Mouse (Mus musculus): ENCODE measurements around the gene Tspan5. TPM values are rescaled to one million over a fixed set of nuclear protein-coding genes. Genes with fewer than 3 reads are reported as not detected.

Tspan5 gene
- total and polyA plus RNA-seq, 3 experiments = 28.1 to 35.1 TPM; not detected in 1

DNA sequence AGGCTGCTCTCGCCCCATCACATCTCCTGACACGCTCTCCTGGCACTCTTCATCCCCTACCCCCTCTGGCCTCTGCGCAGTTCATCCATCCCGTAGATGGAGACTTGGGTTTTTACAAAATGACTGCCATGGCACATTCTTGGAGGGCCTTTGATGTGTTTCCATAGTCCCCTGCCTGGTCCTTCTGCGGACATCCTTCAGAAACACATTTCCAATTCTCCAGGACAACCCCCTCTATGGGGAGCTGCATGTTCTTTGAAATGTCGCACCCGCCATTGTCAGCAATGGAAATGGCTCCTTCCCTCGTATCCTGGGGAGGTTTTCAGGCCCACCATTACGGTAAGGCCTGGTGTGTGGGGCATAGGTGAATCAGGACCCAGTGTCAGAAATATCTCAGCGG is 134.4 kb downstream of the Tspan5 start:
- Histone ChIP-seq H3K79me2 (ENCODE audit: control insufficient read depth, insufficient read depth, low read length, poor library complexity) (no peaks in the 10 kb centered on the region), H3K36me3 (ENCODE audit: control insufficient read depth in 1 of 2, insufficient read depth in 2 of 2, low read length in 2 of 2) (peaks cover 2 to 7% of the 10 kb centered on the region in 2 experiments; a peak in 3 of 4 replicates), H3K9ac (ENCODE audit: control insufficient read depth, low read depth, low read length, poor library complexity, severe bottlenecking) (no peak overlapping the region), H3K27me3 (ENCODE audit: control insufficient read depth in 1 of 2, insufficient read depth in 2 of 2, low read length in 2 of 2) (no peaks in the 10 kb centered on the region), H3K9me3 (replicated peaks; ENCODE audit: insufficient read depth, low read length) (no peaks in the 10 kb centered on the region), H3K4me1 (ENCODE audit: control insufficient read depth in 1 of 2, insufficient read depth in 2 of 2, low read length in 2 of 2) (peaks cover 0 to 5% of the 10 kb centered on the region in 2 experiments; a peak in 2 of 4 replicates), H3K27ac (ENCODE audit: control insufficient read depth, low read depth, low read length) (no peak overlapping the region), H3K4me3 (ENCODE audit: control insufficient read depth in 1 of 2, insufficient read depth in 1 of 2, low read depth in 2 of 2, low read length in 2 of 2) (no peak overlapping the region)
- TF ChIP-seq MAZ (IDR thresholded peaks at IDR 0.05; ENCODE audit: low read depth, low read length) = no peak
- TF ChIP-seq TBP (IDR thresholded peaks at IDR 0.05; ENCODE audit: low read depth, low read length) = no peak
- no peak for TF ChIP-seq ZKSCAN1 (IDR thresholded peaks at IDR 0.05; ENCODE audit: low read depth, low read length)
- TF ChIP-seq MXI1 (IDR thresholded peaks at IDR 0.05; ENCODE audit: low read depth, low read length) = no peak
- DNase-seq (ENCODE audit: low read depth, low spot score) = no peak

DNA sequence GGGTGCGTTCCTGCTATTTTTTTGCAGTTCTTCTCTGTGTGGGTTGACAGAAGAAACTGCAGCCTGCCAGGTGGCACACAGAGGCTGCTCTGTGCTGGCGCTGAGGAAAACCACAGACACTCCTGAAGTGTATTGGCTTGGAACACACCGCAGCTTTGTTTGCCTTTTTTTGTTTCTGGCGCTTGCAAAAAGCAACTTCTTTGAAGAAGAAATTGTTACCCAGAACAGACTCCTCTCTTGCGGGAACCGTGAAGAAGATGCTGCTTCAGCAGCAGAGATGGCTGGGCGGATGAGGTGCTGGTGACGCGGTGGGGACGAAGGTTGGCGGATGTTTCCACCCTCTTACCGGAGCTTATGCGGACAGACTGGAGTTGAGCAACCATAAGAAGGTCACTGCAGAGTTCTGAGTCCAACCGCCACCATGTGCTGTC is 135.0 kb downstream of the Tspan5 start:
- peaks cover 2 to 12% of the 10 kb centered on the region in 2 experiments; a peak in 3 of 4 replicates for H3K36me3 ChIP-seq (ENCODE audit: control insufficient read depth in 1 of 2, insufficient read depth in 2 of 2, low read length in 2 of 2)
- DNase-seq (ENCODE audit: low read depth, low spot score) = no peak
- H3K4me3 ChIP-seq (ENCODE audit: control insufficient read depth in 1 of 2, insufficient read depth in 1 of 2, low read depth in 2 of 2, low read length in 2 of 2) = no peak overlapping the region
- no peaks in the 10 kb centered on the region for H3K79me2 ChIP-seq (ENCODE audit: control insufficient read depth, insufficient read depth, low read length, poor library complexity)
- H3K27ac ChIP-seq (ENCODE audit: control insufficient read depth, low read depth, low read length) = no peak overlapping the region
- TF ChIP-seq MEF2A (IDR thresholded peaks at IDR 0.05; ENCODE audit: extremely low read depth, insufficient replicate concordance, low read depth, low read length, poor library complexity, severe bottlenecking) (no peak), ZMIZ1 (IDR thresholded peaks at IDR 0.05; ENCODE audit: low read depth, low read length) (no peak), TCF12 (IDR thresholded peaks at IDR 0.05; ENCODE audit: low read depth, low read length) (no peak), MAX (IDR thresholded peaks at IDR 0.05; ENCODE audit: low read length) (no peak), ELF1 (IDR thresholded peaks at IDR 0.05; ENCODE audit: low read depth, low read length) (no peak), POLR2AphosphoS2 (IDR thresholded peaks at IDR 0.05; ENCODE audit: low read length) (no peak), ZKSCAN1 (IDR thresholded peaks at IDR 0.05; ENCODE audit: low read depth, low read length) (no peak), NRF1 (IDR thresholded peaks at IDR 0.05; ENCODE audit: insufficient read depth, low read depth, low read length, poor library complexity, severe bottlenecking) (no peak), RCOR1 (IDR thresholded peaks at IDR 0.05; ENCODE audit: low read depth, low read length) (no peak), ETS1 (IDR thresholded peaks at IDR 0.05; ENCODE audit: low read depth, low read length) (no peak), POLR2A (IDR thresholded peaks at IDR 0.05; ENCODE audit: control insufficient read depth in 1 of 2, insufficient read depth in 1 of 2, low read depth in 1 of 2, low read length in 2 of 2, poor library complexity in 1 of 2) (no peak), USF1 (IDR thresholded peaks at IDR 0.05; ENCODE audit: low read depth, low read length) (no peak), MXI1 (IDR thresholded peaks at IDR 0.05; ENCODE audit: low read depth, low read length) (no peak), MYC (IDR thresholded peaks at IDR 0.05; ENCODE audit: low read depth, low read length) (no peak), ZC3H11A (IDR thresholded peaks at IDR 0.05; ENCODE audit: low read depth, low read length) (no peak), RAD21 (IDR thresholded peaks at IDR 0.05; ENCODE audit: low read depth, low read length) (no peak), HCFC1 (IDR thresholded peaks at IDR 0.05; ENCODE audit: low read depth, low read length) (no peak), BHLHE40 (IDR thresholded peaks at IDR 0.05; ENCODE audit: borderline replicate concordance, low read depth, low read length) (no peak), KAT2A (conservative IDR thresholded peaks at IDR 0.05; ENCODE audit: low read depth, low read length) (no peak)
- H3K9me3 ChIP-seq (replicated peaks; ENCODE audit: insufficient read depth, low read length) = no peaks in the 10 kb centered on the region
- H3K9ac ChIP-seq (ENCODE audit: control insufficient read depth, low read depth, low read length, poor library complexity, severe bottlenecking) = no peak overlapping the region
- peaks cover 0 to 10% of the 10 kb centered on the region in 2 experiments; a peak in 3 of 4 replicates for H3K4me1 ChIP-seq (ENCODE audit: control insufficient read depth in 1 of 2, insufficient read depth in 2 of 2, low read length in 2 of 2)
- H3K27me3 ChIP-seq (ENCODE audit: control insufficient read depth in 1 of 2, insufficient read depth in 2 of 2, low read length in 2 of 2) = no peaks in the 10 kb centered on the region

Measured in MEL (cell line).